Mouse (Mus musculus) cerebellum, adult 2 months (tissue): Measurements from ENCODE around the gene Asap2. TPM values are rescaled to one million over a fixed set of nuclear protein-coding genes. Genes with fewer than 3 reads are reported as not detected.

ENCODE experiments used
- DNase-seq, 2 experiments: peaks; one replicate each; pipeline ENCODE4 v3.0.0; 2021
- H3K27ac ChIP-seq: fragments of 200-500 bp; 2 replicates; pipeline ENCODE4 v1.5.1; 2012; ENCODE audit warnings: low read length, control low read depth, inconsistent platforms; ENCODE audit not compliant: insufficient read depth
- H3K27me3 ChIP-seq: fragments of 200-500 bp; 2 replicates; pipeline ENCODE4 v1.6.1; 2012; ENCODE audit warnings: inconsistent platforms, mild to moderate bottlenecking, low read length, moderate library complexity; ENCODE audit not compliant: control insufficient read depth, insufficient read depth
- H3K4me1 ChIP-seq: fragments of 200-500 bp; 2 replicates; pipeline ENCODE4 v1.6.1; 2011; ENCODE audit warnings: low read length; ENCODE audit not compliant: control insufficient read depth, insufficient read depth
- H3K4me3 ChIP-seq: fragments of 200-500 bp; replicated peaks from 2 replicates; pipeline ENCODE3; 2011; ENCODE audit warnings: mild to moderate bottlenecking, low read depth, low read length, control low read depth; ENCODE audit not compliant: insufficient read depth
- CTCF ChIP-seq: fragments of 200-500 bp; IDR thresholded peaks from 2 replicates; pipeline ENCODE4 v1.5.1; 2011; ENCODE audit warnings: low read depth, mild to moderate bottlenecking, control low read depth, low read length, moderate library complexity, borderline replicate concordance; ENCODE audit not compliant: insufficient read depth
- POLR2A ChIP-seq: fragments of 200-500 bp; IDR thresholded peaks from 2 replicates; pipeline ENCODE4 v1.6.1; 2011; ENCODE audit warnings: low read length, control low read depth, borderline replicate concordance; ENCODE audit not compliant: insufficient read depth
- WGBS: fragments of 180-500 bp; shearing (Covaris S2); methylation state at CpG from one replicate; pipeline ENCODE4 v1.1.7; 2018; 5-methylcytosine and 5-hydroxymethylcytosine counted together
- polyA plus RNA-seq: library from polyadenylated mRNA; depleted of rRNA; stranded (reverse); fragments of >200 nt; gene quantifications from 2 replicates; pipeline ENCODE4 v1.2.3, GENCODE M21; 2012

Asap2 gene
- polyA plus RNA-seq, 1 experiment, result 27.1 TPM

DNA sequence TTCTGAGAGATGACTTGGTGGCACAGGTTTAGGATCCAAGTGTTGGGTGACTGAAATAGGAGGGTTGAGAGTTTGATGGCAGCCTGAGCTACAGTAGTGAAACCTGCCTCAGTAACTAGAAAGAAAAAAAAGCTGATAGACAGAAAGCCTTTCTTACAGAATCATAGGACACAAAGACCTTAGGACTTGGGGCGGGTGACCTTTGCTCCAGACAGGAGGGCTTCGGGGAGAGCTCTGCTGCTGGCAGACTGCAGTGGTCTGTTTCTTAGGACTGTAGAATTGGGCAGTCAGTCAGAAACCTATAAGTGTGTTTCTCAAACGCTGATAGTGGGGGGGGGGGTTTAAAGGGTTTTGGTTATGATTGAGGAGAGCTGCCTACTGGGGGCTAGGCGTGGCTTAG is 315.5 kb downstream of the Asap2 start:
- no peaks in the 10 kb centered on the region for H3K4me1 ChIP-seq
- no peak overlapping the region for H3K27ac ChIP-seq
- WGBS, result 90% methylated on average over 4 of the region's 4 CpGs
- H3K27me3 ChIP-seq, result no peaks in the 10 kb centered on the region
- DNase-seq, result no peak
- TF ChIP-seq CTCF, result no peak
- TF ChIP-seq POLR2A, result no peak
- no peak overlapping the region for H3K4me3 ChIP-seq

DNA sequence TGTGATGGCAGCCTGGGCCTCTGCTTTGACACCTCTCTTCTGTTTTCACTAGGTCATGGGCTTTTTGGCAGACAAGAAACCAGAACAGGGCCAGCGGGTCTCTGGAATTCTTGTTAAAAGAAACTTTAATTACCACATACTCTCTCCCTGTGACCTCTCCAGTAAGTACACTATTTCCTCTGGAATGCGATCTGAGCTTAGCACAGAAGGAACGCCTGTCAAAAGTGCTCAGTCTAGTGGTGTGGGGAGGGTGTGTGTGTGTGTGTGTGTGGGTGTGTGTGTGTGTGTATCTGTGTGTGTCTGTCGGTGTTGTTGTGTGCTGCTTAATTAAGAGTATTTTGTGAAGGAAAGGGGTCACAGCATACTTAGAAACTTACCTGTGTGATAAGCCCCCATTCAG is 316.5 kb downstream of the Asap2 start:
- no peak overlapping the region for H3K4me3 ChIP-seq
- no peak overlapping the region for H3K27ac ChIP-seq
- DNase-seq, result no peak
- no peaks in the 10 kb centered on the region for H3K4me1 ChIP-seq
- no peaks in the 10 kb centered on the region for H3K27me3 ChIP-seq
- no peak for TF ChIP-seq CTCF
- TF ChIP-seq POLR2A, result no peak
- 92% methylated on average over 4 of the region's 4 CpGs for WGBS

GRCm38 (mm10) chr12:21312201-21312600 is 321.9 kb downstream of the Asap2 start:
- Histone ChIP-seq H3K4me1 (no peaks in the 10 kb centered on the region), H3K27me3 (no peaks in the 10 kb centered on the region), H3K4me3 (no peak overlapping the region), H3K27ac (no peak overlapping the region)
- no peak for DNase-seq
- TF ChIP-seq CTCF, result no peak
- no peak for TF ChIP-seq POLR2A
- 81% methylated on average over 5 of the region's 5 CpGs for WGBS

GRCm38 (mm10) chr12:21315923-21316868 is 325.9 kb downstream of the Asap2 start, which contains the start of gene Iah1:
Gene Iah1 (plus strand): TSS chr12:21316389.
- 2% methylated on average over 59 of the region's 59 CpGs for WGBS
- DNase-seq, result peak; percentile 85 to 87
- peak within 1 kb of the TSS; percentile 37 for H3K27ac ChIP-seq

GRCm38 (mm10) chr12:21316869-21317265 is 326.6 kb downstream of the Asap2 start:
- no peak overlapping the region for H3K27ac ChIP-seq
- no peaks in the 10 kb centered on the region for H3K27me3 ChIP-seq
- DNase-seq, result peak in 1 of 2 experiments; percentile 24
- H3K4me1 ChIP-seq, result no peaks in the 10 kb centered on the region
- peak overlapping the region; percentile 22 for H3K4me3 ChIP-seq
- TF ChIP-seq POLR2A (no peak), CTCF (no peak)
- 21% methylated on average over 7 of the region's 7 CpGs for WGBS

More at GRCm38 (mm10) chr12:21315923-21316868, 325.9 kb downstream of the Asap2 start, which contains the start of gene Iah1:
- H3K4me1 ChIP-seq, result no peaks in the 10 kb centered on the region
- H3K4me3 ChIP-seq, result peak within 1 kb of the TSS; percentile 71
- TF ChIP-seq CTCF (no peak), POLR2A (peak; percentile 82; the same call in 1 of the 2 replicates)
- H3K27me3 ChIP-seq, result no peaks in the 10 kb centered on the region

GRCm38 (mm10) chr12:21318143-21318895 is 328.1 kb downstream of the Asap2 start:
- WGBS, result 44% methylated on average over 12 of the region's 12 CpGs
- Histone ChIP-seq H3K27ac (no peak overlapping the region), H3K4me1 (no peaks in the 10 kb centered on the region), H3K27me3 (no peaks in the 10 kb centered on the region), H3K4me3 (no peak overlapping the region)
- DNase-seq, result peak; percentile 64 to 68
- TF ChIP-seq POLR2A, result no peak
- TF ChIP-seq CTCF, result peak; percentile 64
